Mouse (Mus musculus): Measurements from ENCODE around the gene Il4ra.

- TF ChIP-seq POLR2A (IDR thresholded peaks at IDR 0.05; ENCODE audit: control insufficient read depth, extremely low read depth, insufficient read depth, low read length, poor library complexity) (no peak), CTCF (IDR thresholded peaks at IDR 0.05; ENCODE audit: borderline replicate concordance, control insufficient read depth, extremely low read depth, insufficient read depth, low read length, poor library complexity) (no peak)
These were observed 41.9 kb downstream of the Il4ra start for GRCm38 (mm10) chr7:125593831-125594230.

All from thymus, adult 2 months (tissue).